Mouse (Mus musculus): ENCODE measurements around the gene Rpp25l. TPM values are rescaled to one million over a fixed set of nuclear protein-coding genes. Genes with fewer than 3 reads are reported as not detected.

Rpp25l gene
- polyA plus RNA-seq, 1 experiment from 2014 or later: 62.2 TPM

- H3K27me3 ChIP-seq (ENCODE audit: control insufficient read depth, insufficient read depth, low read length): no peaks in the 10 kb centered on the region
- peaks cover under 1% of the 10 kb centered on the region; the same call in 1 of the 2 replicates for H3K9me3 ChIP-seq (ENCODE audit: control insufficient read depth, low read length)
- 1% methylated on average over 27 of the region's 27 CpGs for WGBS
- peak; percentile 97 for DNase-seq
- peak overlapping the region; percentile 57 for H3K4me3 ChIP-seq (replicated peaks; ENCODE audit: low read depth, low read length)
- peaks cover 13% of the 10 kb centered on the region; the same call in 1 of the 2 replicates for H3K4me1 ChIP-seq (ENCODE audit: control insufficient read depth, insufficient read depth, low read length)
- ATAC-seq (ENCODE audit: low FRiP score, low TSS enrichment): peak; percentile 97
- H3K27ac ChIP-seq (replicated peaks; ENCODE audit: low read depth, low read length): peak overlapping the region; percentile 81
- H3K36me3 ChIP-seq (ENCODE audit: control insufficient read depth, insufficient read depth, low read length): peaks cover 12% of the 10 kb centered on the region
- peak overlapping the region; percentile 77 for H3K4me2 ChIP-seq (ENCODE audit: low read length)
- peak overlapping the region; percentile 65 for H3K9ac ChIP-seq (replicated peaks; ENCODE audit: low read length)
Measured at GRCm38 (mm10) chr4:41741158-41741560, 27.8 kb upstream of the Rpp25l start.

GRCm38 (mm10) chr4:41740380-41741157 is 27.2 kb upstream of the Rpp25l start:
- Histone ChIP-seq H3K9me3 (ENCODE audit: control insufficient read depth, low read length) (no peaks in the 10 kb centered on the region), H3K4me2 (ENCODE audit: low read length) (peak overlapping the region; percentile 77), H3K4me3 (replicated peaks; ENCODE audit: low read depth, low read length) (peak overlapping the region; percentile 57), H3K4me1 (ENCODE audit: control insufficient read depth, insufficient read depth, low read length) (peaks cover 13% of the 10 kb centered on the region; the same call in 1 of the 2 replicates), H3K27me3 (ENCODE audit: control insufficient read depth, insufficient read depth, low read length) (no peaks in the 10 kb centered on the region), H3K36me3 (ENCODE audit: control insufficient read depth, insufficient read depth, low read length) (peaks cover 12% of the 10 kb centered on the region), H3K27ac (replicated peaks; ENCODE audit: low read depth, low read length) (peak overlapping the region; percentile 81), H3K9ac (replicated peaks; ENCODE audit: low read length) (peak overlapping the region; percentile 65)
- ATAC-seq (ENCODE audit: low FRiP score, low TSS enrichment) (peak; percentile 74), DNase-seq (no peak)
- under 1% methylated on average over 48 of the region's 48 CpGs for WGBS

GRCm38 (mm10) chr4:41739260-41739659 is 25.9 kb upstream of the Rpp25l start:
- DNase-seq (no peak), ATAC-seq (ENCODE audit: low FRiP score, low TSS enrichment) (no peak)
- 94% methylated on average over 13 of the region's 13 CpGs for WGBS
- Histone ChIP-seq H3K36me3 (ENCODE audit: control insufficient read depth, insufficient read depth, low read length) (peaks cover 12% of the 10 kb centered on the region), H3K27ac (replicated peaks; ENCODE audit: low read depth, low read length) (no peak overlapping the region), H3K4me1 (ENCODE audit: control insufficient read depth, insufficient read depth, low read length) (peaks cover 13% of the 10 kb centered on the region; the same call in 1 of the 2 replicates), H3K27me3 (ENCODE audit: control insufficient read depth, insufficient read depth, low read length) (no peaks in the 10 kb centered on the region), H3K9me3 (ENCODE audit: control insufficient read depth, low read length) (no peaks in the 10 kb centered on the region), H3K4me2 (ENCODE audit: low read length) (peak overlapping the region; percentile 77; the same call in 1 of the 2 replicates), H3K4me3 (replicated peaks; ENCODE audit: low read depth, low read length) (no peak overlapping the region), H3K9ac (replicated peaks; ENCODE audit: low read length) (no peak overlapping the region; the same call in 1 of the 2 replicates)

GRCm38 (mm10) chr4:41738256-41738603 is 24.9 kb upstream of the Rpp25l start:
- ATAC-seq (ENCODE audit: low FRiP score, low TSS enrichment): no peak
- no peak for DNase-seq
- Histone ChIP-seq H3K4me2 (ENCODE audit: low read length) (no peak overlapping the region), H3K9ac (replicated peaks; ENCODE audit: low read length) (no peak overlapping the region), H3K36me3 (ENCODE audit: control insufficient read depth, insufficient read depth, low read length) (peaks cover 12% of the 10 kb centered on the region), H3K4me3 (replicated peaks; ENCODE audit: low read depth, low read length) (no peak overlapping the region), H3K9me3 (ENCODE audit: control insufficient read depth, low read length) (no peaks in the 10 kb centered on the region), H3K27ac (replicated peaks; ENCODE audit: low read depth, low read length) (no peak overlapping the region), H3K27me3 (ENCODE audit: control insufficient read depth, insufficient read depth, low read length) (0 out of 2 replicates have a peak, but pooled peaks cover under 1% of the 10 kb centered on the region), H3K4me1 (ENCODE audit: control insufficient read depth, insufficient read depth, low read length) (peaks cover 13% of the 10 kb centered on the region; the same call in 1 of the 2 replicates)
- 50% methylated on average over 1 of the region's 1 CpGs for WGBS

GRCm38 (mm10) chr4:41737602-41738255 is 24.4 kb upstream of the Rpp25l start:
- H3K9me3 ChIP-seq (ENCODE audit: control insufficient read depth, low read length): no peaks in the 10 kb centered on the region
- peak; percentile 87 for DNase-seq
- no peak overlapping the region for H3K27ac ChIP-seq (replicated peaks; ENCODE audit: low read depth, low read length)
- H3K4me1 ChIP-seq (ENCODE audit: control insufficient read depth, insufficient read depth, low read length): peaks cover 13% of the 10 kb centered on the region; the same call in 1 of the 2 replicates
- 50% methylated on average over 8 of the region's 8 CpGs for WGBS
- no peak overlapping the region for H3K4me3 ChIP-seq (replicated peaks; ENCODE audit: low read depth, low read length)
- no peak; the same call in 1 of the 2 replicates for ATAC-seq (ENCODE audit: low FRiP score, low TSS enrichment)
- H3K27me3 ChIP-seq (ENCODE audit: control insufficient read depth, insufficient read depth, low read length): peaks cover 5% of the 10 kb centered on the region; the same call in 1 of the 2 replicates
- H3K36me3 ChIP-seq (ENCODE audit: control insufficient read depth, insufficient read depth, low read length): peaks cover 12% of the 10 kb centered on the region
- no peak overlapping the region for H3K9ac ChIP-seq (replicated peaks; ENCODE audit: low read length)
- H3K4me2 ChIP-seq (ENCODE audit: low read length): no peak overlapping the region

GRCm38 (mm10) chr4:41731052-41731765 is 17.9 kb upstream of the Rpp25l start, which contains the start of gene Arid3c:
Gene Arid3c (minus strand): TSS chr4:41731142.
- Histone ChIP-seq H3K27me3 (ENCODE audit: control insufficient read depth, insufficient read depth, low read length) (peaks cover 52% of the 10 kb centered on the region), H3K9ac (replicated peaks; ENCODE audit: low read length) (peak within 1 kb of the TSS; percentile 9; the same call in 1 of the 2 replicates), H3K4me1 (ENCODE audit: control insufficient read depth, insufficient read depth, low read length) (peaks cover 11% of the 10 kb centered on the region), H3K4me3 (replicated peaks; ENCODE audit: low read depth, low read length) (peak within 1 kb of the TSS; percentile 32), H3K9me3 (ENCODE audit: control insufficient read depth, low read length) (no peaks in the 10 kb centered on the region), H3K27ac (replicated peaks; ENCODE audit: low read depth, low read length) (no peak within 1 kb of the TSS), H3K36me3 (ENCODE audit: control insufficient read depth, insufficient read depth, low read length) (no peaks in the 10 kb centered on the region), H3K4me2 (ENCODE audit: low read length) (peak within 1 kb of the TSS; percentile 52)
- peak; percentile 51 for DNase-seq
- no peak for ATAC-seq (ENCODE audit: low FRiP score, low TSS enrichment)
- 2% methylated on average over 50 of the region's 50 CpGs for WGBS

GRCm38 (mm10) chr4:41726826-41727621 is 13.7 kb upstream of the Rpp25l start:
- no peaks in the 10 kb centered on the region for H3K36me3 ChIP-seq (ENCODE audit: control insufficient read depth, insufficient read depth, low read length)
- ATAC-seq (ENCODE audit: low FRiP score, low TSS enrichment): no peak
- peaks cover 70% of the 10 kb centered on the region for H3K27me3 ChIP-seq (ENCODE audit: control insufficient read depth, insufficient read depth, low read length)
- H3K4me3 ChIP-seq (replicated peaks; ENCODE audit: low read depth, low read length): no peak overlapping the region
- H3K4me1 ChIP-seq (ENCODE audit: control insufficient read depth, insufficient read depth, low read length): peaks cover 16% of the 10 kb centered on the region
- H3K27ac ChIP-seq (replicated peaks; ENCODE audit: low read depth, low read length): no peak overlapping the region
- WGBS: 16% methylated on average over 20 of the region's 20 CpGs
- no peak for DNase-seq
- H3K9ac ChIP-seq (replicated peaks; ENCODE audit: low read length): no peak overlapping the region; the same call in 1 of the 2 replicates
- H3K9me3 ChIP-seq (ENCODE audit: control insufficient read depth, low read length): no peaks in the 10 kb centered on the region
- H3K4me2 ChIP-seq (ENCODE audit: low read length): peak overlapping the region; percentile 27
